Mouse (Mus musculus) ovary, adult 10 weeks (tissue): Measurements from ENCODE around the gene Dusp5. TPM values are rescaled to one million over a fixed set of nuclear protein-coding genes. Genes with fewer than 3 reads are reported as not detected.

Experiments used
- polyA plus RNA-seq: library from polyadenylated mRNA; stranded (reverse); fragments of 350-450 nt; fragmentation: Illumina TruSeq; extraction: RNeasy Lipid Tissue Mini Kit (QIAGEN cat#74804); gene quantifications from one replicate; pipeline ENCODE4 v1.2.3, GENCODE M21; 2014

Dusp5 gene
- 4.4 TPM for polyA plus RNA-seq

GRCm38 (mm10) chr19:53528752-53529454 is at the start of gene Dusp5:
Gene Dusp5 (plus strand): TSS chr19:53529109.

GRCm38 (mm10) chr19:53588968-53589367 is 60.1 kb downstream of the Dusp5 start, which contains the start of gene Nutf2-ps1:
Gene Nutf2-ps1 (minus strand): TSS chr19:53589068.

Other genes starting within 250 kb of the Dusp5 start
- gene Mxi1, start 218.6 kb upstream of the Dusp5 start, polyA plus RNA-seq: 48.5 TPM
- not detected for gene Gm10197, start 157.3 kb upstream of the Dusp5 start, polyA plus RNA-seq
- gene Smndc1, start 138.5 kb upstream of the Dusp5 start, polyA plus RNA-seq: 111 TPM
- 74.9 TPM for gene Nutf2-ps1, start 60.0 kb downstream of the Dusp5 start, polyA plus RNA-seq
- gene Smc3, start 71.3 kb downstream of the Dusp5 start, polyA plus RNA-seq: 200 TPM
- gene Rbm20, start 148.2 kb downstream of the Dusp5 start, polyA plus RNA-seq: 2.4 TPM